Mouse (Mus musculus) activated CD4-positive, CD25-positive, alpha-beta regulatory T cell, adult 4 months (primary cell): ENCODE measurements around the gene Lyg1. TPM values are rescaled to one million over a fixed set of nuclear protein-coding genes. Genes with fewer than 3 reads are reported as not detected.

Source experiments
- ATAC-seq: one replicate; pipeline ENCODE4 v1.8.0; 2017
- polyA plus RNA-seq, 2 experiments: library from polyadenylated mRNA; unstranded; fragments of 100-300 nt; shearing (Covaris generic); gene quantifications; one replicate each; pipeline ENCODE4 v1.2.1; 2017

Lyg1 gene
- polyA plus RNA-seq, 2 experiments from 2014 or later: not detected

DNA sequence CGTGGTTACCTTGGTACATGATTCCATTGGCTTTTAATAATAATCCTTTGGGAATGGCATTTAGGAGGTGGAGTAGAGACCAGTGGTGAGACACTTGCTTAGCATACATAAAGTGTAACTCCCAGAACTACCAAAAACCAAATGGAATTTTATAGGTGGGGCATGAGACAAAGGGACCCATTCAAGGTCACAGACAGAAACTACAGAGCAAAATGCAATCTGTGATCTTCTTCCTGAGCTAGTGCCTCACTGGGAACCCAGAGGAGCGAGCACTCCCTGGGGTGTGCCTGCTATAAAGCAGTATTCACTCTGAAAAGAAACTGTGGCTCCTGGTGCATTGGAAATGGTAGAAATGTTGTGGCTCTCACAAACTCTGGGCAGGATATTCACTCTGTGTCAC is 8.7 kb downstream of the Lyg1 start:
- ATAC-seq: no peak

GRCm38 (mm10) chr1:37931806-37932205 is 25.8 kb downstream of the Lyg1 start:
- no peak for ATAC-seq

GRCm38 (mm10) chr1:37925971-37926370 is 31.6 kb downstream of the Lyg1 start:
- no peak for ATAC-seq

DNA sequence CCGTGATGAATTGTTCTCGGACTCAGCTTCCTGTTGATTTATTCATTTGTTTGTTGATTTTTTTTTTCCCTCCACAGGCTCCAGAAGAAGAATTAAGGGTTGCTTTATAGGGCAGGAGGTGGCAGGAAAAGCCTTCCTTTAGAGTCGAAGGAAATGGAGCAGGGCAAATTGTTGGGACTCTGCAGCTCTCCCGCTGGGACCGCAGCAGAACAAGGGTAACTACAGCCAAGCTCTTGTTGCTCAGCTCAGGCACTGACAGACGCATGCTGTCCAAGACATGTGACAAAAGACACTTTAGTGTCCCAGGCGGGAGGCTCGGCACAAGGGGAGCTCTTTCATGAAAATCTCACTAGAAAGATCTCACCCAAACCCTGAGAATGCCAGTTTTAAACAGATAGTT is 35.0 kb downstream of the Lyg1 start:
- no peak for ATAC-seq

DNA sequence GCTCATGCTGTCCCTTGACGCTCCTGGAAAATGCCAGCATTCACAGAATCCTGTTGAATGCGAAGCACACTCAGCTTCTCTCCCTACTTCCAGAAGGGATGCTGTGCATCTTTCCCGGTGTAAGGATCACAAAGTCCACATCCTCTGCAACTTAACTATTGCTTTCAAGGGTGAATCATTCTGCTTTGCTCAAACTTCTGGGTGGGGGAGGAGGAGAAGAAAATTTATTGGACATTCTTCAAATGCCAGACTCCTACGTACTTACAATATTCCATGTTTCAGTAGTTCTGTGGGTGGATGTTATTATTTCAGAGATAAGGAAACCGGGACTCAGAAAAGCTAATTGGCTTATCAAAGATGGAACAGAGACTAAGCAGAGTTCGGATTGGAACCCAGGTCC is 39.5 kb downstream of the Lyg1 start:
- ATAC-seq: no peak

- no peak for ATAC-seq
Observed at GRCm38 (mm10) chr1:37917666-37918065, 39.9 kb downstream of the Lyg1 start.

GRCm38 (mm10) chr1:37916393-37916792 is 41.2 kb downstream of the Lyg1 start, which contains the start of gene Lyg2:
Lyg2 (minus strand) TSS chr1:37916493.
- no peak for ATAC-seq

DNA sequence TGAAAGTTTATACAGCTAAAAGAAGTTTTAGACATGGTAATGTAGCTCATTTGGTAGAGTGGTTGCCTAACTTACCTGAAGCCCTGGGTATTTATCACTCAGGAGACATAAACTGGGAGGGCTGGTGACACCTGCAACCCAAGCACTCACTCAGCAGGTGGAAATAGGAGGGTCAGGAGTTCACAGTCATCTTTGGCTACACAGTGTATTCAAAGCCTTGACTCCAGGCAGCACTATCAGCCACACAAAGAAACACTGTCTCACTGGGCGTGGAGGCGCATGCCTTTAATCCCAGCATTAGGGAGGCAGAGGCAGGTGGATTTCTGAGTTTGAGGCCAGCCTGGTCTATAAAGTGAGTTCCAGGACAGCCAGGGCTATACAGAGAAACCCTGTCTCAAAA is 44.8 kb downstream of the Lyg1 start:
- no peak for ATAC-seq

DNA sequence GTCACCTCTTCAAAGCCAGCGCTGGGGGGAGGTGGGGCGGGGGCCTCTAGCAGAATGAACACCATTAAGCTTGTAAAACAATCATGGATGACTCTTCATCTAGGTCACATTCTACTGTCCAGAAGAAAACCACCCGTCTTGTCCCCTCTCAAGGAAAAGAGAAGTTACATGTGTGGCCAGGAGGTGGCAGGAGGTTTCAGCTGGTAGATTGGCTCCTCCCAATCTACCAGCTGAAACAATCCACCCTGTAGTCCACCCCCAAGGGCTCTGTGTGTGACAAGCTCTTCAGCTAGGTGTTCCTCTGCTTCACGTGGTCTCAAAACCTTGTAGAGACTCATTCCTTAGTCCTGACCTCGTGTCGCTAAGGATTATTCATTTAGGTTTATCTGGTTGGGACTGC is 54.4 kb downstream of the Lyg1 start:
- ATAC-seq: no peak

DNA sequence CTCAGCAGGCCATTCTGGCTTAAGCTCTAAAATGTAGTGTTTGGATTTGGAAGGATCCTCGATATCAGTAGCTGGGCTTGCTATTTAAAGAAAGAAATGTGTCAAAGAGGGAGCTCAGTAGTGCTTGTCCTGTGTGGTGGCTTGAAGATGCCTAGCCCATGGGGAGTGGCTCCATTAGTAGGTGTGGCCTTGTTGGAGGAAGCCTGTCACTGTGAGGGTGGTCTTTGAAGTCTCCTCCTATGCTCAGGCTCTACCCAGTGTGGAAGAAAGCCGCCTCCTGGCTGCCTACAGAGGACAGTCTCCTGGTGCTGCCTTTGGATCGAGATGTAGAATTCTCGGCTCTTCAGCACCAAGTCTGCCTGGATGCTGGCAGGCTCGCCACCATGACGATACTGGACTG is 57.3 kb downstream of the Lyg1 start:
- ATAC-seq: no peak

DNA sequence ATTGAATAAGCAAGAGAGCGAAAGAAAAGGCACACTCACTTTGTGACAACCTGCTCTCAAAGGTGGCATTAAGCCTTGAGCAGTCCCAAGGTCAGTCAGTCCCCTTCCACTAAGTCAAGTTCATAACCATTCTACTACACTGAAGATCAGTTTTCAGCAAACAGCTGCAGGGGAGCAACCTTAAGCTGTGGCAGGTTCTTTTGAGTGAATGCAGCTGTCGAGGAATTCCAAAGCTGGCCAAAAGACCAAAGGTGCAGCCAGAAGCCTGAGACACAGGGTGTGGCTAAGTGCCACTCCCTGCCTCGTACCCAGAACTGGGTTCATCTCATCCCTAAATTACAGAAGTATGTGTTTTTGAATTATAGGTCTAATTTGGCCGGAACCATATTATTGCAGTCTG is 57.7 kb downstream of the Lyg1 start:
- ATAC-seq: no peak

Other genes with a start within 250 kb of the Lyg1 start
- gene 2010300C02Rik, start 237.7 kb downstream of the Lyg1 start, polyA plus RNA-seq: under 1 TPM; 0.55 to 0.78 TPM
- 1 to 10 TPM in 1 of 2 experiments, under 1 TPM in 1; 0.99 to 1.5 TPM for gene Tsga10, start 91.3 kb downstream of the Lyg1 start, polyA plus RNA-seq
- gene Lipt1, start 86.0 kb downstream of the Lyg1 start, polyA plus RNA-seq: 1 to 10 TPM; 5.6 to 9.3 TPM
- 10 to 100 TPM; 95.3 to 98.6 TPM for gene Mitd1, start 67.3 kb downstream of the Lyg1 start, polyA plus RNA-seq
- 100 to 1,000 TPM; 236 to 269 TPM for gene Mrpl30, start 67.3 kb downstream of the Lyg1 start, polyA plus RNA-seq
- not detected for gene Lyg2, start 41.3 kb downstream of the Lyg1 start, polyA plus RNA-seq
- gene Txndc9, start 40.1 kb upstream of the Lyg1 start, polyA plus RNA-seq: 100 to 1,000 TPM; 136 to 159 TPM
- 10 to 100 TPM; 30.0 to 31.4 TPM for gene Eif5b, start 40.3 kb upstream of the Lyg1 start, polyA plus RNA-seq
- gene Rev1, start 172.0 kb upstream of the Lyg1 start, polyA plus RNA-seq: 10 to 100 TPM in 1 of 2 experiments, 1 to 10 TPM in 1; 8.1 to 11.8 TPM